8 mouse cellular contexts compared by ENCODE assay signal in genomic region chr16:89817861-89818630, GRCm38 (mm10).
DNase-seq lines count a peak whose midpoint lies in the region; ATAC-seq and TF ChIP-seq lines count a peak whose summit lies in the region.

No protein-coding gene starts in this region.

- H3K27ac ChIP-seq in lung, embryonic 14.5 days (ENCODE audit: low read depth), result no peak overlapping the region
- no peak overlapping the region for H3K27ac ChIP-seq in embryonic facial prominence, embryonic 13.5 days
- H3K27ac ChIP-seq in hindbrain, embryonic 16.5 days (ENCODE audit: low read depth, low read length), result 0 out of 2 replicates have a peak overlapping the region, but pooled peaks have one; percentile 40
- no peak overlapping the region for H3K27ac ChIP-seq in midbrain, embryonic 12.5 days (replicated peaks)

- peak overlapping the region; percentile 41 for H3K9ac ChIP-seq in lung, embryonic 14.5 days
- peak overlapping the region; percentile 67 for H3K9ac ChIP-seq in embryonic facial prominence, embryonic 13.5 days
- H3K9ac ChIP-seq in hindbrain, embryonic 16.5 days (ENCODE audit: low read depth, low read length), result peak overlapping the region; percentile 49; the same call in 1 of the 2 replicates
- H3K9ac ChIP-seq in midbrain, embryonic 12.5 days (replicated peaks), result peak overlapping the region; percentile 46

- 3% methylated on average over 38 of the region's 38 CpGs for WGBS in lung, embryonic 14.5 days
- WGBS in embryonic facial prominence, embryonic 13.5 days, result 2% methylated on average over 38 of the region's 38 CpGs
- WGBS in hindbrain, embryonic 16.5 days, result 4% methylated on average over 38 of the region's 38 CpGs
- 3% methylated on average over 38 of the region's 38 CpGs for WGBS in midbrain, embryonic 12.5 days

- H3K9me3 ChIP-seq in lung, embryonic 14.5 days (ENCODE audit: low read depth, low read length), result no peaks in the 10 kb centered on the region
- no peaks in the 10 kb centered on the region for H3K9me3 ChIP-seq in embryonic facial prominence, embryonic 13.5 days
- H3K9me3 ChIP-seq in hindbrain, embryonic 16.5 days (ENCODE audit: control insufficient read depth, low read length), result no peaks in the 10 kb centered on the region
- no peaks in the 10 kb centered on the region for H3K9me3 ChIP-seq in midbrain, embryonic 12.5 days

- DNase-seq in lung, embryonic 14.5 days, result peak; percentile 50
- no peak for DNase-seq in lung, postnatal 10 days
- no peak for DNase-seq in urinary bladder, postnatal 25 days (ENCODE audit: low spot score)
- no peak for DNase-seq in testis, postnatal 14 days (ENCODE audit: low spot score)
- no peak for DNase-seq in ovary, postnatal 36 days (ENCODE audit: low spot score)

- TF ChIP-seq CTCF in lung, embryonic 14.5 days (IDR thresholded peaks at IDR 0.05; ENCODE audit: low read depth), result no peak

- no peaks in the 10 kb centered on the region for H3K4me1 ChIP-seq in lung, embryonic 14.5 days (ENCODE audit: insufficient read depth)
- peaks cover 17% of the 10 kb centered on the region for H3K4me1 ChIP-seq in embryonic facial prominence, embryonic 13.5 days
- H3K4me1 ChIP-seq in hindbrain, embryonic 16.5 days (ENCODE audit: control insufficient read depth, insufficient read depth, low read depth, low read length), result peaks cover 19% of the 10 kb centered on the region
- H3K4me1 ChIP-seq in midbrain, embryonic 12.5 days, result peaks cover 35% of the 10 kb centered on the region

- no peaks in the 10 kb centered on the region for H3K36me3 ChIP-seq in lung, embryonic 14.5 days (ENCODE audit: insufficient read depth)
- peaks cover 20% of the 10 kb centered on the region for H3K36me3 ChIP-seq in embryonic facial prominence, embryonic 13.5 days
- no peaks in the 10 kb centered on the region for H3K36me3 ChIP-seq in hindbrain, embryonic 16.5 days (ENCODE audit: control insufficient read depth, insufficient read depth, low read length)
- H3K36me3 ChIP-seq in midbrain, embryonic 12.5 days, result no peaks in the 10 kb centered on the region

- H3K4me3 ChIP-seq in lung, embryonic 14.5 days (ENCODE audit: low read depth, low read length), result peak overlapping the region; percentile 35
- peak overlapping the region; percentile 46 for H3K4me3 ChIP-seq in embryonic facial prominence, embryonic 13.5 days
- H3K4me3 ChIP-seq in hindbrain, embryonic 16.5 days (ENCODE audit: low read length), result peak overlapping the region; percentile 44
- H3K4me3 ChIP-seq in midbrain, embryonic 12.5 days, result peak overlapping the region; percentile 40

- peak; percentile 55; the same call in 1 of the 2 replicates for ATAC-seq in lung, embryonic 14.5 days (ENCODE audit: insufficient read depth)
- peak; percentile 63; the same call in 1 of the 2 replicates for ATAC-seq in embryonic facial prominence, embryonic 13.5 days (ENCODE audit: insufficient number of reproducible peaks, insufficient read depth, low FRiP score, low TSS enrichment, low read depth)
- peak; percentile 47; the same call in 1 of the 2 replicates for ATAC-seq in hindbrain, embryonic 16.5 days
- peak; percentile 48 for ATAC-seq in midbrain, embryonic 12.5 days (ENCODE audit: low FRiP score, low read depth)

- peak overlapping the region; percentile 73 for H3K4me2 ChIP-seq in lung, embryonic 14.5 days
- H3K4me2 ChIP-seq in embryonic facial prominence, embryonic 13.5 days, result peak overlapping the region; percentile 84
- H3K4me2 ChIP-seq in hindbrain, embryonic 16.5 days (ENCODE audit: low read length), result peak overlapping the region; percentile 86
- H3K4me2 ChIP-seq in midbrain, embryonic 12.5 days (replicated peaks), result peak overlapping the region; percentile 69

- H3K27me3 ChIP-seq in lung, embryonic 14.5 days (ENCODE audit: insufficient read depth, low read length), result peaks cover 8% of the 10 kb centered on the region; the same call in 1 of the 2 replicates
- H3K27me3 ChIP-seq in embryonic facial prominence, embryonic 13.5 days, result peaks cover 7% of the 10 kb centered on the region; the same call in 1 of the 2 replicates
- no peaks in the 10 kb centered on the region for H3K27me3 ChIP-seq in hindbrain, embryonic 16.5 days (replicated peaks; ENCODE audit: control insufficient read depth, insufficient read depth, low read length)
- peaks cover 43% of the 10 kb centered on the region for H3K27me3 ChIP-seq in midbrain, embryonic 12.5 days
